Mouse (Mus musculus) adrenal gland, adult 2 months (tissue): ENCODE results near the gene Slc25a54. TPM values are rescaled to one million over a fixed set of nuclear protein-coding genes. Genes with fewer than 3 reads are reported as not detected.
A peak's percentile ranks its signal among the peaks of the same experiment; 100 is the strongest.

ENCODE experiments used
- DNase-seq: peaks from one replicate; pipeline ENCODE4 v3.0.0; 2021
- microRNA-seq, 2 experiments: library from miRNA; unstranded; fragments of <30 nt; microRNA quantifications; one replicate each; pipeline ENCODE4 v1.2.0; 2021
- polyA plus RNA-seq: library from polyadenylated mRNA; depleted of rRNA; stranded (reverse); fragments of >200 nt; gene quantifications from 2 replicates; pipeline ENCODE4 v1.2.3, GENCODE M21; 2012; rRNA removed
- total RNA-seq, 2 experiments: library from RNA; stranded (reverse); gene quantifications; 2 replicates each; pipeline ENCODE4 v1.2.3; 2021

The Slc25a54 gene
- total and polyA plus RNA-seq, 3 experiments, result not detected

GRCm38 (mm10) chr3:109124091-109124490, 43.8 kb downstream of the Slc25a54 start:
- peak; percentile 30 for DNase-seq

GRCm38 (mm10) chr3:109125531-109125930, 45.3 kb downstream of the Slc25a54 start:
- DNase-seq, result no peak

DNA sequence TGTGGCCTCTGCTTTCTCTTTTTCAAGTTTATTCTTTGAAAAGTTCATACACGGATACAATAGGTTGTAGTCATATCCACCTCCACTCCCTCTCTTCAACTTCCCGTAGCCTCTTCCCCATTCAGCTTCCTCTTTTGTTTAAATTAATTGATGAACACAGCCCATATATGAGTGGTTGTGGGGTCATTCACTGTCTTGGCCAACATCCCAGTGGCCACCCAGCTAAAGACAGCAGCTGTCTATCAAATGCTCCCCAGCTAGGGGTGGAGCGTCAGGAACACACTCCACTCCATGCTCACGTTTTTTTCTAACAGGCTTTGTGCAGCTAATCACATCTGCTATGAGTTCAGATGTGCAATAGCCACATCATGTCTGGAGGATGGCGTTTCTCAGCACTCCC, 49.5 kb downstream of the Slc25a54 start:
- no peak for DNase-seq

DNA sequence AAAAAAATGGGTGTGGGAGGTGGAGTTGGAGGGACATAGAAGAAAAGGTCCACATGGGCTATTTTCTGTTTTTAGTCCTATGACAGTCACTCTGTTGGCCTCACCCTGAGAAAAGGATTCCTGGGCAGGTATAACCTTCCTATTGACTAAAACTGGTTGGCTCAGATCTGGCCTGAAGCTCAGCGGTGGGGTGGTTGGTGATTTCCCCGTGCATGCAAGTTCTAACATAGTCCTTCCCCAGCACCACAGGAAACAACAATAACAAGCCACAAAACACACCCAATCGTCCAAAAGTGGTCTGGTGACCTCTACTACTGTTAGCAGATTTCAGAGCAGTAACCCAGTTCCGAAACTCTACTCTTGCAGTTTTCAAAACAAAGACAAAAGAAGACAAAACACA, 52.7 kb downstream of the Slc25a54 start:
- DNase-seq, result no peak

- DNase-seq, result no peak
These were observed 53.8 kb downstream of the Slc25a54 start for GRCm38 (mm10) chr3:109134036-109134435.

DNA sequence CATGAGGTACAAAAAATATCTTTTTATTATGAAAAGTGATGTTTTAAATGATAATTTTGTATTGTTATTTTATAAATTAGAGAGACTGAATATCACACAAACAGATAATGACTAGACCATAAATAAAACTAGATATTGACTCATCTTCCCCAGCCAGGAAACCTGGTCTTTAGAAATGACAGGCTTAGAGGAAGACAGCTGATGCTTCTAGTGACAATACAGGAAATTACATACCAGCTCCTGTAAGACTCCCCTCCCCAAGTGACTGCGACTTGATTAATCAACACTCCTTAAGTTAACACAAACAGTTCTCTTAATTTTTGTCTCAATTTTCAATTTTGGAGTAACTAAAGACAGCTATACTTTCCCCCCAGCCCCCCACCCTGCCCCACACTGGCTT, 55.1 kb downstream of the Slc25a54 start:
- no peak for DNase-seq

- no peak for DNase-seq
These were observed 72.3 kb downstream of the Slc25a54 start for GRCm38 (mm10) chr3:109152561-109152960.

- no peak for DNase-seq
These were observed 73.1 kb downstream of the Slc25a54 start for GRCm38 (mm10) chr3:109153410-109153809.

DNA sequence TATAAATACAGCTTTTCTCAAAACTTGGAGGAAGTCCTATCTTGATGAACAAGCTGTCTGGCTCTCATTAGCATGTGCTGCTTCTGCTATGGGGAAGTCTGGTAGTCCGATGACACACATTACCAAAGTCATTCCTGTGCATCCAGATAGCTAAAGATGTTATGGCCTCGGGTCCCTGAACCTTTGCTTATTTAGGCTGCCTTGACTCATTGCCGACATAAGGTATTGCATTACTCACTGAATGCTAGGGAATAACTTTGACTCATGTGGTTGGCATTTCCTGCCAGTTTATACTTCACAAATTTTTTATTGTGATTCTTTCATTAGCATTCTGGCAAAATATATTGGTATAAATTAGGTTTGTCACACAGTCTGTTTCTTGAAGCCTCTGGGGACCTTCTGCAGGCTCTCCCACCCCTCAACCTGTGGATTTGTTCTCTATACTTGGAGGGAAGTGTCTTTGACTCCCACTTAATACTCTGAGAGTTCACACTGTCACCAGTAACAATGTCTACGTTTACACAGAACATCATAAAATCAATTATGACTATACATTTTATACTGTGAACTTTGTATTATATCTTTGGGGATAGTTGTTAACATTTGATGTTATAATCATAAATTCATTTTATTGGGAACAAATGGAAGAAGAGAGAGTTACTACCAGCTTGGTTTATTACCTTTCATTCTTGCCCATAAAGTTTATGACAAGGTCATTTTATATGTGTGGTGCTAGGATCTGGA, 75.8 kb downstream of the Slc25a54 start:
- DNase-seq, result no peak

GRCm38 (mm10) chr3:109157481-109157880, 77.2 kb downstream of the Slc25a54 start:
- no peak for DNase-seq

GRCm38 (mm10) chr3:109164088-109164487, 83.8 kb downstream of the Slc25a54 start:
- DNase-seq, result no peak

DNA sequence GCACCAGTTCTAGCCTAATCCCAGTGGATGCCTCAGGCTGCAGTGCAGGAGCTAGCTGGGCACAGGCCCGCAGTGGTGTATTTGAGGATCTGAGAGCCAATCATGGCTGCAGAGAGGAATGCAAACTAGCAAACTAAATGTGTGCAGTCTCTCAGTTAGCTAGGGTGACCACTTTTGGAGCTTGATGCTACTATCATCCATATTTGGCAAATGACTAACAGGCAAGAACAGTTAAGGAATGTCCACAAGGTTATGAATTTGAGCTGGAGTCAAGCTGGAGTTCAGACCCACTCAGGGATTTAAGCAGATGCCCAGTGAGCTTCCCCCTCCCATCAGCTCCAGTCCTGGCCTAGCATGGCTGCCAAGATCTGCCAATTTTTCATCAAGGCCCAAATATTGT, 84.4 kb downstream of the Slc25a54 start:
- no peak for DNase-seq

GRCm38 (mm10) chr3:109165214-109165829, 85.1 kb downstream of the Slc25a54 start:
- peak; percentile 47 for DNase-seq

Small RNA genes lying within 50 kb of the gene (microRNA-seq; reads per million reads assigned to microRNA genes)
- 0 reads per million in 2 experiments for gene Gm44384

Other genes starting within 250 kb of the Slc25a54 start
- 10 to 100 TPM; 43.1 to 60.1 TPM for gene Stxbp3, start 239.9 kb upstream of the Slc25a54 start, total RNA-seq
- gene Stxbp3, start 239.9 kb upstream of the Slc25a54 start, polyA plus RNA-seq, result 1.9 and 2.8 TPM in 2 replicates
- gene Fndc7, start 190.5 kb upstream of the Slc25a54 start, total RNA-seq, result 1 to 10 TPM in 1 of 2 experiments, under 1 TPM in 1; 0.35 to 1.1 TPM
- 0.19 and 0.25 TPM in 2 replicates for gene Fndc7, start 190.5 kb upstream of the Slc25a54 start, polyA plus RNA-seq
- gene Prpf38b, start 168.7 kb upstream of the Slc25a54 start, total RNA-seq, result 10 to 100 TPM; 39.8 to 77.9 TPM
- 108 and 117 TPM in 2 replicates for gene Prpf38b, start 168.7 kb upstream of the Slc25a54 start, polyA plus RNA-seq
- not detected for gene Henmt1, start 140.6 kb upstream of the Slc25a54 start, total RNA-seq
- gene Henmt1, start 140.6 kb upstream of the Slc25a54 start, polyA plus RNA-seq, result not detected in 2 replicates
- gene Gm9857, start 140.0 kb upstream of the Slc25a54 start, total RNA-seq, result not detected
- gene Gm9857, start 140.0 kb upstream of the Slc25a54 start, polyA plus RNA-seq, result not detected in 2 replicates
- 1 to 10 TPM; 3.8 to 9.4 TPM for gene Fam102b, start 52.9 kb upstream of the Slc25a54 start, total RNA-seq
- 0.98 and 1.0 TPM in 2 replicates for gene Fam102b, start 52.9 kb upstream of the Slc25a54 start, polyA plus RNA-seq
- gene Slc25a24, start 42.7 kb downstream of the Slc25a54 start, total RNA-seq, result 10 to 100 TPM; 49.5 to 86.5 TPM
- 23.1 and 24.9 TPM in 2 replicates for gene Slc25a24, start 42.7 kb downstream of the Slc25a54 start, polyA plus RNA-seq